Mouse (Mus musculus) stomach, embryonic 16.5 days (tissue): ENCODE measurements around the gene Adad2. TPM values are rescaled to one million over a fixed set of nuclear protein-coding genes. Genes with fewer than 3 reads are reported as not detected.

ENCODE experiments used
- ATAC-seq: fragments of 200-750 bp; cut with Nextera tagmentation; 2 replicates; pipeline ENCODE4 v1.8.0; 2017; ENCODE audit warnings: moderate number of reproducible peaks, moderate TSS enrichment; ENCODE audit not compliant: insufficient read depth, low FRiP score
- H3K27ac ChIP-seq: fragments of 300-500 bp; sonication (generic); 2 replicates; pipeline ENCODE4 v1.5.1; 2014; ENCODE audit warnings: low read length
- H3K27me3 ChIP-seq: fragments of 300-500 bp; sonication (generic); 2 replicates; pipeline ENCODE4 v1.6.1; 2014; ENCODE audit warnings: low read length, control low read depth, mixed read lengths; ENCODE audit not compliant: control insufficient read depth, insufficient read depth
- H3K36me3 ChIP-seq: fragments of 300-500 bp; sonication (generic); 2 replicates; pipeline ENCODE4 v1.6.1; 2014; ENCODE audit warnings: low read length; ENCODE audit not compliant: control insufficient read depth, insufficient read depth
- H3K4me1 ChIP-seq: fragments of 300-500 bp; sonication (generic); 2 replicates; pipeline ENCODE4 v1.6.1; 2014; ENCODE audit warnings: low read length, control low read depth, mixed read lengths; ENCODE audit not compliant: control insufficient read depth, insufficient read depth
- H3K4me2 ChIP-seq: fragments of 300-500 bp; sonication (generic); 2 replicates; pipeline ENCODE4 v1.6.1; 2014; ENCODE audit warnings: low read depth, low read length, mixed read lengths
- H3K4me3 ChIP-seq: fragments of 300-500 bp; sonication (generic); replicated peaks from 2 replicates; pipeline ENCODE4 v1.5.1; 2014; ENCODE audit warnings: mild to moderate bottlenecking, low read length
- H3K9ac ChIP-seq: fragments of 300-500 bp; sonication (generic); 2 replicates; pipeline ENCODE4 v1.6.1; 2014; ENCODE audit warnings: low read length
- H3K9me3 ChIP-seq: fragments of 300-500 bp; sonication (generic); replicated peaks from 2 replicates; pipeline ENCODE4 v1.6.1; 2016; ENCODE audit warnings: low read length, control low read depth; ENCODE audit not compliant: control insufficient read depth
- WGBS: fragments of 180-500 bp; shearing (Covaris S2); extraction: QIAGEN DNeasy Blood & Tissue Kit; methylation state at CpG from one replicate; pipeline ENCODE4 v1.1.7; 2014; 5-methylcytosine and 5-hydroxymethylcytosine counted together
- polyA plus RNA-seq: library from polyadenylated mRNA; unstranded; fragments of >200 nt; fragmentation: Nextera tagmentation; extraction: Ambion mirVana; gene quantifications from 2 replicates; pipeline ENCODE4 v1.2.1, GENCODE M21; 2015

Gene Adad2
- polyA plus RNA-seq, 1 experiment from 2014 or later = 0.06 TPM

DNA sequence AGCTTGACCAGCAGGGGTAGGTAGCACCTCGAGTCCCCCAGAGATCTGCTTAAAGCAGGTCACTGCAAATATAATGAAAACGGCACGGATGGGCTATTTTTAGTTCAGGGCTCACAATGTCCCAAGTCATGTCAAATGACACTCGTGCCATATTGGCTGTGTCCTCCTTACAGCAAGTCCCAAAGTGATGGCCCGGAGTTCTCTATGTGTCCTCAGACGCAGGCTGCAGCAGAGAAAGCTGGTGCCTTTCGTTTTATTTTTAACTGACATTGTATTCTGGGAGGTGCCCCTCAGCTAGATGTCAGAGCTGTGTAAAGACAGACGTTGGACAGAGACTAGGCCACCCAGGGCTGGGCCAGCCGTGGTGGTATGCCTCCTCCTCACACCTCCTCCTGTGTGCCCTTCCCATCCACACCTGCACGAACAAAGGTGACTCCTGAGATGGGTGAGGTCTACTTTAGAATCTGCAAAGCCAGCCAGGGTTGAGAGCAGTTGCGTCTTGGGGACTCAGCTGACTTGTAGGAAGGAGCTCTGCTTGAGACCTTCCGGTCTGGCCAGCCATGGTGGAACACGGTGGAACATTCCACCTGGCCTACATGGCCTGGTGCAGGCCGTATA is 8.4 kb downstream of the Adad2 start:
- ATAC-seq = no peak
- no peaks in the 10 kb centered on the region for H3K27me3 ChIP-seq

GRCm38 (mm10) chr8:119622555-119622954 is 10.0 kb downstream of the Adad2 start:
- no peaks in the 10 kb centered on the region for H3K27me3 ChIP-seq
- ATAC-seq = no peak
- H3K9ac ChIP-seq = no peak overlapping the region
- no peaks in the 10 kb centered on the region for H3K36me3 ChIP-seq
- H3K4me1 ChIP-seq = no peaks in the 10 kb centered on the region
- H3K27ac ChIP-seq = no peak overlapping the region
- H3K4me3 ChIP-seq = no peak overlapping the region
- H3K4me2 ChIP-seq = no peak overlapping the region
- 63% methylated on average over 4 of the region's 4 CpGs for WGBS
- no peaks in the 10 kb centered on the region for H3K9me3 ChIP-seq

More for the DNA sequence above, 8.4 kb downstream of the Adad2 start:
- no peaks in the 10 kb centered on the region for H3K9me3 ChIP-seq
- 81% methylated on average over 14 of the region's 14 CpGs for WGBS
- no peak overlapping the region for H3K4me2 ChIP-seq
- H3K36me3 ChIP-seq = no peaks in the 10 kb centered on the region
- no peak overlapping the region for H3K9ac ChIP-seq
- no peaks in the 10 kb centered on the region for H3K4me1 ChIP-seq
- no peak overlapping the region for H3K4me3 ChIP-seq
- H3K27ac ChIP-seq = no peak overlapping the region

GRCm38 (mm10) chr8:119623061-119623460 is 10.5 kb downstream of the Adad2 start:
- Histone ChIP-seq H3K4me1 (no peaks in the 10 kb centered on the region), H3K4me2 (no peak overlapping the region), H3K27me3 (no peaks in the 10 kb centered on the region), H3K9ac (no peak overlapping the region), H3K4me3 (no peak overlapping the region), H3K9me3 (no peaks in the 10 kb centered on the region), H3K27ac (no peak overlapping the region), H3K36me3 (no peaks in the 10 kb centered on the region)
- ATAC-seq = no peak
- 82% methylated on average over 8 of the region's 8 CpGs for WGBS

DNA sequence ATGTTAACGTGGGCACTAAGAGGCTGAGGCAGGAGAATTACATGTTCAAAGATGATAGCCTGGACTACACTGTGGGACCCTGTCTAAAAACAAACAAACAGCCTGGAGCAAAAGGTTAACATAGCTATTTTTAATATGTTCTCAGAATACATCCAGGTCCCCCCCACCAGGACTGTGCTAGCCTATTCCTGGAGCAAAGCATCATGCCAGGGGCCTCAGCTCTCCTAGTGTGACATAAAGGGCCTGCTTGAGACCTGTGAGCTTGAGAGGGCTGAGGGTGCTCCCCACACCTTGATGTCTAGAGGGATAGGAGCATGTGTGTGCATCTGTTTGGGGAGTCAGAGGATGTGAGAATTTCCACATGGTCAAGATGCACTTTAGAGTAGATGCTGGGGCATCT is 11.2 kb downstream of the Adad2 start:
- ATAC-seq = no peak
- Histone ChIP-seq H3K27me3 (no peaks in the 10 kb centered on the region), H3K4me1 (no peaks in the 10 kb centered on the region), H3K9ac (no peak overlapping the region), H3K9me3 (no peaks in the 10 kb centered on the region), H3K27ac (no peak overlapping the region), H3K4me3 (no peak overlapping the region), H3K4me2 (no peak overlapping the region), H3K36me3 (no peaks in the 10 kb centered on the region)
- 76% methylated on average over 1 of the region's 1 CpGs for WGBS

GRCm38 (mm10) chr8:119624916-119625315 is 12.4 kb downstream of the Adad2 start:
- H3K9me3 ChIP-seq = no peaks in the 10 kb centered on the region

DNA sequence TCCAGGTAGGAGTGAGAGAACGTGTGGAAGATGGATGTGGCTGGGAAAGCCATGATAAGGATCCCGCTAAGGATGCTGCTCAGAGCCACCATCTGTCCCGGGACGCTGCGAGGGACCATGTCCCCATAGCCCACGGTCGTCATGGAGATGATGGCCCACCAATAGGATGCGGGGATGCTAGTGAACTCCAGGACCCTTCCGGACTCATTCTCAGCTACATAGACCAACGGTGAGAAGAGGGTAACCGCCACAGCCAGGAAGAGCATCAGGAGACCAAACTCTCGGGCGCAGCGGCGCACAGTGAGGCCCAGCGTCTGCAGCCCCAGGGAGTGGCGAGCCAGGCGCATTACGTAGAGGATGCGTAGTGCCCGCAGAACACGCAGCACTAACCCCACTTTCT is 13.2 kb downstream of the Adad2 start:
- no peak for ATAC-seq
- WGBS = 78% methylated on average over 22 of the region's 22 CpGs
- no peak overlapping the region for H3K9ac ChIP-seq
- H3K27me3 ChIP-seq = no peaks in the 10 kb centered on the region
- no peak overlapping the region for H3K4me2 ChIP-seq
- no peaks in the 10 kb centered on the region for H3K9me3 ChIP-seq
- no peaks in the 10 kb centered on the region for H3K36me3 ChIP-seq
- no peaks in the 10 kb centered on the region for H3K4me1 ChIP-seq
- no peak overlapping the region for H3K4me3 ChIP-seq
- H3K27ac ChIP-seq = no peak overlapping the region

More at GRCm38 (mm10) chr8:119624916-119625315, 12.4 kb downstream of the Adad2 start:
- Histone ChIP-seq H3K4me1 (no peaks in the 10 kb centered on the region), H3K27me3 (no peaks in the 10 kb centered on the region), H3K9ac (no peak overlapping the region), H3K4me2 (no peak overlapping the region), H3K27ac (no peak overlapping the region), H3K36me3 (no peaks in the 10 kb centered on the region), H3K4me3 (no peak overlapping the region)
- ATAC-seq = no peak
- WGBS = 87% methylated on average over 7 of the region's 7 CpGs

GRCm38 (mm10) chr8:119627199-119627598 is 14.7 kb downstream of the Adad2 start:
- Histone ChIP-seq H3K9ac (no peak overlapping the region), H3K4me2 (no peak overlapping the region), H3K9me3 (no peaks in the 10 kb centered on the region), H3K4me1 (no peaks in the 10 kb centered on the region), H3K4me3 (no peak overlapping the region), H3K36me3 (no peaks in the 10 kb centered on the region), H3K27me3 (no peaks in the 10 kb centered on the region), H3K27ac (no peak overlapping the region)
- no peak for ATAC-seq
- WGBS = 89% methylated on average over 7 of the region's 7 CpGs

- Histone ChIP-seq H3K9ac (no peak overlapping the region), H3K27me3 (no peaks in the 10 kb centered on the region), H3K36me3 (no peaks in the 10 kb centered on the region), H3K9me3 (no peaks in the 10 kb centered on the region), H3K4me1 (no peaks in the 10 kb centered on the region), H3K4me2 (no peak overlapping the region), H3K4me3 (no peak overlapping the region), H3K27ac (no peak overlapping the region)
- 38% methylated on average over 10 of the region's 10 CpGs for WGBS
- ATAC-seq = no peak
These were observed 15.2 kb downstream of the Adad2 start for GRCm38 (mm10) chr8:119627613-119628359.

DNA sequence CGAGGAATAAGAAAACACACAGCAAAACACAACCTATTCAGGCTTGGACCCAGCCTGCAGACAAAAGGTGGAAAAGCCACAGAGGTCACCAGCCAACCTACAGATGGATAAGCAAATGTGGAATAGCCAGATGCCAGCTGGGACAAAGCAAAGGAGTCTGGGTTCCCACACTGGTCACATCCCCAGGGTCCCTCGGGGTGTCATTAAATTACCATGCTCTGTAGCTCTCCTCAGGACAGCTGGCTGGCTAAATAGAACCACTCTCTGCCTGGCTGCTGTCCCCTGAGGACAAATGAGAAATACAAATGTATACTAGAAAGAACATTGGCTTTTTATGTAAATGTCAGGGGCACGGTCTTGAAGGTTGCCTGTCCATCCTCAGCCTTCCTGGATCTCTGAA is 18.3 kb downstream of the Adad2 start:
- H3K9ac ChIP-seq = no peak overlapping the region
- 0 out of 2 replicates have a peak, but pooled peaks cover 4% of the 10 kb centered on the region for H3K27me3 ChIP-seq
- no peak for ATAC-seq
- 61% methylated on average over 3 of the region's 3 CpGs for WGBS
- no peaks in the 10 kb centered on the region for H3K36me3 ChIP-seq
- no peak overlapping the region for H3K4me3 ChIP-seq
- no peak overlapping the region for H3K4me2 ChIP-seq
- no peak overlapping the region for H3K27ac ChIP-seq
- no peaks in the 10 kb centered on the region for H3K9me3 ChIP-seq
- peaks cover 10% of the 10 kb centered on the region; the same call in 1 of the 2 replicates for H3K4me1 ChIP-seq
